Mouse (Mus musculus) intestine, embryonic 15.5 days (tissue): ENCODE data around the gene Fam163a. TPM values are rescaled to one million over a fixed set of nuclear protein-coding genes. Genes with fewer than 3 reads are reported as not detected.
A peak's percentile ranks its signal among the peaks of the same experiment; 100 is the strongest.

Experiments used
- ATAC-seq: fragments of 200-750 bp; cut with Nextera tagmentation; 2 replicates; pipeline ENCODE4 v1.8.0; 2017; ENCODE audit warnings: moderate TSS enrichment, moderate library complexity
- H3K27ac ChIP-seq: fragments of 300-500 bp; sonication (generic); 2 replicates; pipeline ENCODE4 v1.5.1; 2015; ENCODE audit warnings: mild to moderate bottlenecking, inconsistent platforms
- H3K27me3 ChIP-seq: fragments of 300-500 bp; sonication (generic); replicated peaks from 2 replicates; pipeline ENCODE4 v1.6.1; 2015; ENCODE audit warnings: inconsistent platforms
- H3K36me3 ChIP-seq: fragments of 300-500 bp; sonication (generic); 2 replicates; pipeline ENCODE4 v1.6.1; 2015; ENCODE audit warnings: inconsistent platforms
- H3K4me1 ChIP-seq: fragments of 300-500 bp; sonication (generic); replicated peaks from 2 replicates; pipeline ENCODE4 v1.6.1; 2015; ENCODE audit warnings: inconsistent platforms
- H3K4me2 ChIP-seq: fragments of 300-500 bp; sonication (generic); replicated peaks from 2 replicates; pipeline ENCODE4 v1.6.1; 2015; ENCODE audit warnings: mild to moderate bottlenecking, inconsistent platforms
- H3K4me3 ChIP-seq: fragments of 300-500 bp; sonication (generic); replicated peaks from 2 replicates; pipeline ENCODE4 v1.5.1; 2015; ENCODE audit warnings: inconsistent platforms
- H3K9ac ChIP-seq: fragments of 300-500 bp; sonication (generic); 2 replicates; pipeline ENCODE4 v1.6.1; 2015; ENCODE audit warnings: inconsistent platforms
- H3K9me3 ChIP-seq: fragments of 300-500 bp; sonication (generic); 2 replicates; pipeline ENCODE4 v1.6.1; 2016; ENCODE audit warnings: inconsistent platforms
- WGBS: fragments of 180-500 bp; shearing (Covaris S2); methylation state at CpG from one replicate; pipeline ENCODE4 v1.1.7; 2015; 5-methylcytosine and 5-hydroxymethylcytosine counted together
- polyA plus RNA-seq: library from polyadenylated mRNA; unstranded; fragments of >200 nt; fragmentation: Nextera tagmentation; extraction: Ambion mirVana; gene quantifications from 2 replicates; pipeline ENCODE4 v1.2.1, GENCODE M21; 2015

Fam163a gene
- polyA plus RNA-seq, 1 experiment from 2014 or later: 6.3 TPM

DNA sequence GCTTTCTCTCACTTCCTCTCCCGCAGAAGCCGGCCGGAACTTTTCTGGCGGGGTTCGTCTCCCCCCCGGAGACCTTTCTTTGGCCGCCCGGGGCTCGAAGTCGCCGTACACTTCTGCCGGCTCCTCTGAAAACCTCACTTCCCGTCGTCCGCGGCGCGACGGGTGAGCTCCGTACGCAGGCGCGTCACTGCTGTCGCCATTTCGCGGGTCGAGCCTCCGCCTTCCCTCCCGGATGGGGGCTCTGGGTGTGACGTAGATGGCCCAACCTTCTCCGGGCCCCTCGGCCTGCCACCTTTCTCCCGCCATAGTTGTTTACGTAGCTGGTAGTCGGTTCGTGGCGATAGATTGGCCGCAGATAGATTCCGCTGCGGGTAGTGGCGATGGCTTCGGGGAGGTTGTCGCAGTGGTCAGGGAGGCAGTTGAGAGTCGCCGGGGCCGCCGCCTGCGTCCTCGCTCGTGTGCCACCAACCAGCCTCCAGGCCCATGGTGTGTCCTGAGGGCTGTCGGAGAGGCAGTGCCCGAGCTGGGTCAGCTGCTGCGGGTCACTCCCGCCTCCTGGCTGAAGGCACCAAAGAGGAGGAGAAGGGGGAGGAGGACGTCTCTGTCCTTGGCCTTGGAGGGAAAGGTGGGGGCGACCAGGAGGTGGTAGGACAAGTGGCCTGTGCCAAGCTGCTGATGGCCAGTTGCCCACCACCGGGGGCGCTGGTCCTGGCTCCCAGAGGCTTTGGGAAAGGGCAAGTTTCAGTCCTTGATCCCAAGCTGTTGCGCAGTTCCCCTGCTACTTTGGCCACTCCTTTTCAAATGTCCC lies 168.7 kb downstream of the Fam163a start, which contains the start of gene Tor1aip1:
Tor1aip1 (minus strand) TSS at position 551 of the 808 bp plus-strand sequence.
- Histone ChIP-seq H3K36me3 (peaks cover 5% of the 10 kb centered on the region; the same call in 1 of the 2 replicates), H3K9me3 (no peaks in the 10 kb centered on the region), H3K4me3 (peak within 1 kb of the TSS; percentile 79), H3K4me2 (peak within 1 kb of the TSS; percentile 67), H3K9ac (peak within 1 kb of the TSS; percentile 89), H3K4me1 (peaks cover 8% of the 10 kb centered on the region; the same call in 1 of the 2 replicates), H3K27ac (peak within 1 kb of the TSS; percentile 100), H3K27me3 (no peaks in the 10 kb centered on the region)
- under 1% methylated on average over 59 of the region's 59 CpGs for WGBS
- ATAC-seq: peak; percentile 95

GRCm38 (mm10) chr1:156035269-156035929 lies 169.4 kb downstream of the Fam163a start, which contains the start of gene Tor1aip2:
Gene Tor1aip2 (plus strand): TSS chr1:156035403.
- peak; percentile 89 for ATAC-seq
- peak within 1 kb of the TSS; percentile 67 for H3K4me2 ChIP-seq
- WGBS: under 1% methylated on average over 59 of the region's 59 CpGs

DNA sequence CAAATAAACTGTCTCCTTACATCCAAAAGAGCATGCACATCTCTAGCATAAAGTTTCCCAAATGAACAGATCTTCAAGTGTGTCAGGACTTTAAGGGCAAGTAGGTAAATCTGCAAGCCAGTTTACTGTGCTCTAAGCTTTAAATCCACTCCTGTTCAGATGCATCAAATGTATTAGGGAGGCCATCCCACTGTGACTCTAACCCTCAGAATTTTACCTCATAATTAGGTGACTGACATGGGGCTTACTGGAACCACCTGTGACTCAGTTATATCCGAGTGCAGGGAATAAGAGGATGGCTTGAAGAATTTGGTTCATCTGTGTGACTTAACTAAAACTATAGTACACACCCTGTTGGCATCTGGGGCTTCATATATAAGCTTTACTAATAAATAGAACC lies 170.2 kb downstream of the Fam163a start:
- H3K9me3 ChIP-seq: no peaks in the 10 kb centered on the region
- H3K4me2 ChIP-seq: peak overlapping the region; percentile 67
- H3K27ac ChIP-seq: peak overlapping the region; percentile 100
- peak overlapping the region; percentile 89 for H3K9ac ChIP-seq
- peak overlapping the region; percentile 79 for H3K4me3 ChIP-seq
- peaks cover 5% of the 10 kb centered on the region; the same call in 1 of the 2 replicates for H3K4me1 ChIP-seq
- no peaks in the 10 kb centered on the region for H3K27me3 ChIP-seq
- WGBS: 23% methylated on average over 1 of the region's 1 CpGs
- ATAC-seq: no peak
- peaks cover 9% of the 10 kb centered on the region for H3K36me3 ChIP-seq

More at GRCm38 (mm10) chr1:156035269-156035929, 169.4 kb downstream of the Fam163a start, which contains the start of gene Tor1aip2:
- H3K27me3 ChIP-seq: no peaks in the 10 kb centered on the region
- H3K36me3 ChIP-seq: peaks cover 9% of the 10 kb centered on the region
- peak within 1 kb of the TSS; percentile 100 for H3K27ac ChIP-seq
- H3K9me3 ChIP-seq: no peaks in the 10 kb centered on the region
- H3K9ac ChIP-seq: peak within 1 kb of the TSS; percentile 89
- H3K4me3 ChIP-seq: peak within 1 kb of the TSS; percentile 79
- peaks cover 7% of the 10 kb centered on the region; the same call in 1 of the 2 replicates for H3K4me1 ChIP-seq

DNA sequence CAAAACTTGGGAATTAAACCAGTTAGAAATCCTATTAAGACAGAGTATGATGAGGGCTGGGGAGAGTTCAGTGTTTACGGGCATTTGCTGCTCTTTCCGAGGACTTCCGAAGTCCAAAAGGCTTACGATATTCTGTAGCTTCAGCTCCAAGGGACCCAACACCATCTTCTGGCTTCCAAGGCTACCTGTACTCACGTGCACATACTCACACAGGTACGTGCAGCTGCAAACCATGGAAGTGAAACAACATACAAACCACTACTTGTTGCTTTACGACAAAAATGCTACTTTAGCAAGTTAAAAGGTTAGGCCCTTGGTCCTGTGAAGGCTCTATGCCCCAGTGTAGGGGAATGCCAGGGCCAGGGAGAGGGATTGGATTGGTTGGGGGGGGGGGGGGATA lies 170.9 kb downstream of the Fam163a start:
- no peak for ATAC-seq
- H3K36me3 ChIP-seq: peaks cover 13% of the 10 kb centered on the region
- H3K4me1 ChIP-seq: peaks cover 5% of the 10 kb centered on the region; the same call in 1 of the 2 replicates
- no peak overlapping the region for H3K27ac ChIP-seq
- H3K9me3 ChIP-seq: no peaks in the 10 kb centered on the region
- H3K4me3 ChIP-seq: no peak overlapping the region
- H3K4me2 ChIP-seq: no peak overlapping the region; the same call in 1 of the 2 replicates
- no peak overlapping the region for H3K9ac ChIP-seq
- WGBS: 96% methylated on average over 7 of the region's 7 CpGs
- no peaks in the 10 kb centered on the region for H3K27me3 ChIP-seq

- H3K36me3 ChIP-seq: peaks cover 11% of the 10 kb centered on the region
- 89% methylated on average over 4 of the region's 4 CpGs for WGBS
Observed at GRCm38 (mm10) chr1:156028340-156028975, 176.4 kb downstream of the Fam163a start.

GRCm38 (mm10) chr1:156027849-156028248 lies 177.0 kb downstream of the Fam163a start:
- no peaks in the 10 kb centered on the region for H3K9me3 ChIP-seq
- H3K36me3 ChIP-seq: peaks cover 7% of the 10 kb centered on the region; the same call in 1 of the 2 replicates
- no peak overlapping the region for H3K27ac ChIP-seq
- no peak for ATAC-seq
- no peak overlapping the region for H3K9ac ChIP-seq
- no peaks in the 10 kb centered on the region for H3K27me3 ChIP-seq
- 86% methylated on average over 3 of the region's 3 CpGs for WGBS
- H3K4me2 ChIP-seq: no peak overlapping the region
- no peaks in the 10 kb centered on the region for H3K4me1 ChIP-seq
- no peak overlapping the region for H3K4me3 ChIP-seq

More at GRCm38 (mm10) chr1:156028340-156028975, 176.4 kb downstream of the Fam163a start:
- ATAC-seq: no peak
- Histone ChIP-seq H3K27me3 (no peaks in the 10 kb centered on the region), H3K4me1 (no peaks in the 10 kb centered on the region), H3K4me2 (no peak overlapping the region), H3K4me3 (no peak overlapping the region), H3K9ac (no peak overlapping the region), H3K27ac (no peak overlapping the region), H3K9me3 (no peaks in the 10 kb centered on the region)

Other genes with a start within 250 kb of the Fam163a start
- 11.2 and 12.7 TPM in 2 replicates for gene Cep350, start 231.8 kb downstream of the Fam163a start, polyA plus RNA-seq
- gene Tor1aip2, start 169.6 kb downstream of the Fam163a start, polyA plus RNA-seq: 135 and 139 TPM in 2 replicates
- 36.3 and 39.4 TPM in 2 replicates for gene Tor1aip1, start 168.5 kb downstream of the Fam163a start, polyA plus RNA-seq
- 0.70 and 0.74 TPM in 2 replicates for gene Tdrd5, start 98.6 kb upstream of the Fam163a start, polyA plus RNA-seq
- 0.05 TPM in 1 of 2 replicates, not detected in the other for gene Nphs2, start 105.7 kb upstream of the Fam163a start, polyA plus RNA-seq
- gene Gm2000, start 161.0 kb upstream of the Fam163a start, polyA plus RNA-seq: 833 and 863 TPM in 2 replicates
- 0.28 and 0.76 TPM in 2 replicates for gene Axdnd1, start 216.1 kb upstream of the Fam163a start, polyA plus RNA-seq